Mouse (Mus musculus): ENCODE measurements around the gene Gm45837.
"Not testable (repeated sequence)": the region's sequence is repeated elsewhere in the genome, so short reads cannot be mapped to it uniquely, and the experiment has no call there.

The Gm45837 gene

DNA sequence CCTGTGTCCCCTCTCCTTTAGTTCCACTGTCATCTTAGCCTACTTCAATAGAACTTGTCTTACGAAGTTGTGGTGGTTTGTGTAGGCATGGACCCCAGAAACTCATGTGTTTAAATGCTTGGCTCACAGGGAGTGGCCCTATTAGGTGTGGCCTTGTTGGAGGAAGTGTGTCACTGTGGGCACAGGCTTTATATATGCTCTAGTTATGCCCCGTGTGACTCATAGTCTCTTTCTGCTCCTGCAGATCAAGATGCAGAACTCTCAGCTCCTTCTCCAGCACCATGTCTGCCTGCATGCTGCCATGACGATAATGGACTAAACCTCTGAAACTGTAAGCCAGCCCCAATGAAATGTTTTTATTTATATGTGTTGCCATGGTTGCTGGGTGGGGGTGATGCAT lies 137.0 kb downstream of the Gm45837 start:
- no peak for DNase-seq (ENCODE audit: extremely low read depth, low read depth, low spot score)

DNA sequence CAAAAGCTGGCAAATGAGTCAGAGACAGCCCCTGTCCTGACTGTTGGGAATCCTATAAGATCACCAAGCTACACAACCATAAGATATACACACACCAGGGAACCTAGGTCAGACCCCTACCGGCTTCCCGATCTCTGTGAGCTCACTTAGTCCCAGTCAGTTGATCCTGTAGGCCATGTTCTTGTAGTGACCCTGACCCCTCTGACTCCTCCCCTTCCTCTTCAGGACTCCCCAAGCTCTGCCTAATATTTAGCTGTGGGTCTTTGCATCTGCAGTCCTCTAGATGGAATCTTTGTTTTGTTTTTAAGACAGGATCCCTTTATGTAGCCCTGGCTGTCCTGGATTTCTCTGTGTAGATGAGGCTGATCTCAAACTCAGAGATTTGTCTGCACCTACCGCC lies 138.6 kb downstream of the Gm45837 start:
- no peak for DNase-seq (ENCODE audit: extremely low read depth, low read depth, low spot score)

DNA sequence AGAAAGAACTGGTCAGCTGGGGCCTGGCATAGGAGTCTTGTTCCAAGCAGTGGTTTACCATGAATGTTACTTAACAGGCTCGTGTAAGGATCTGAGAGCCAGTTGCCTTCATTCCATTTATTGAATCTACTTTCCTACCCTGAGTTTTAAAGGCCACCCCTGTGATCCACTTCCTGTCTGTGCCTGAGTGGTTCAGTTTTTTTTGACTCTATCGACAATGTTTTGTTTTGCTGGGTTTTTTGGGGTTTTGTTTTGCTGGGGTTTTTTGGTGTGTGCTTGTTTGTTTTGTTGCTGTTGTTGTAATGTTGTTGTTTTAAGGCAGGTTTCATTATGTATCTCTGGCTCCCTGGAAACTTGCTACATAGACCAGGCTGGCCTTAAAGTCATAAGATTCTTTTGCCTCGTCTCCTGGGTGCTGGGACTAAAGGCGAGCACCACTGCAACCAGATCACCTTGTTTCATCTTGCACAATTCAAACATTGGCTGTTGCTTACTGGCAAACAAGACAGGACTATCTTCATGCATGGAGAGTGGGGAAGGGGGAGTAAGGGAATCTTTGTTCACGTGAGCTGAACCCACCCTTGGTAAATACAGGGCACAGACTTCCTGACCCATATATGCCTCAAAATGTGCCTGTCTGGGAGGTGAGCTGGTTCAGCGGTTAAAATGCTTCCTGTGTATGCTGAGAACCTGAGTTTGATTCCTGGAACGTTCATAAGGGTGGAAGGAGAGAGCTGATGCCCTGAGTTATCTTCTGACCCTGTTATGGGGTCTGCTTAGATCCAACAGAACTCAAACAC lies 140.2 kb downstream of the Gm45837 start:
- DNase-seq (ENCODE audit: extremely low read depth, low read depth, low spot score), result no peak

DNA sequence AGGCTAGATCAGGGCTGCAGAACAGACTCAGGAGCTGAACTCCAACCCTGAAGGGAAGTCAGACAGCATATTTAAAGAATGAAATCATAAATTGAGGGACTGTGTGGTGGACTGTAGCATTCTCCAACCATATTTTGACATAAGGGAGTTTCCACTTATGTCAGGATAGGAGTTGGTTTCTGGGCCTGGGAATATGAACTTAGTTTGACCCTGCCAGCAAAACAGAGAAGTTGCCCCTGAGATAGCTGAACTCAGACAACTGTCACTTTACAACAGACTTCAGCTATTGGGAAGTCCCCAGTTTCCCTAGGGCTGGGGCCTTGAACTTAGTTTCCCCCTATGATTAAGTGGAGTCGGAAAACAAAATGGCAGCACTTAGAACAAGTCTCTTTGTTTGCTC lies 140.8 kb downstream of the Gm45837 start:
- no peak for DNase-seq (ENCODE audit: extremely low read depth, low read depth, low spot score)

DNA sequence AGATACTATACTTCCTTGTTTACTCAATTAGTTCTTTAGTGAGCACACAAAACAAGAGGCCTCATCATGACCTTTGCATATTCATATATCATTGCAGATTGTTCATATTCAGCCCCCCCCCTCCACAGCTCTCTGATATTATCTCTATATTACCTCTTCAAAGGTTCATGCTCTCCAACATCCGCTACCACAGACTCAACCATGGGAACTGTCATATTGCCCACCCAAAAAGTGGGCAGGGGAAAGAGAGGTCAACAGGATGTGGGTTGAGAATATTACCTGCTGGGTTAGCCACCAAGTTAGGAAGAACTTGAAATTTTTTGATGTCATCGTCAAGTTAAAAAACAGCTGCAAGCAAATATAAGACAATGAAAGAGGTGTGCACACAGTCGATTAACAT lies 144.8 kb downstream of the Gm45837 start:
- not testable (repeated sequence) for DNase-seq (ENCODE audit: extremely low read depth, low read depth, low spot score)

DNA sequence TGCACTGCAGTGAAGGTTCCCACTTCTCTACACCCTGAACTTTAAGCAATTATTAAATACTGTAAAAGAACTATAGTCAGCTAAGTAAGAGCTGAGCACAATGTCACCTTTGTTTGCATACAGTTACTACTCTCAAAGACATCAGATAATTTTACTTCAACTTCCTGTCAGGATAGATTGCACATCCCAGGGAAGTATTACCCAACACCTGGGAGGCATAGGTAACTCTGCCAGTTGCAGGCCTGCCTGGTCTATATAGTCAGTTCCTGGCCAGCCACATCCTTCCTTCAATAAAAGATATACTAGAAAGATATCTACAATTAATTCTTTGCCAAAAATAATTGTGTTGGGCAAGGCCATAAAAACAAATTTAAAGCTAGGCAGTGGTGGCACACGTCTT lies 146.7 kb downstream of the Gm45837 start:
- no peak for DNase-seq (ENCODE audit: extremely low read depth, low read depth, low spot score)

DNA sequence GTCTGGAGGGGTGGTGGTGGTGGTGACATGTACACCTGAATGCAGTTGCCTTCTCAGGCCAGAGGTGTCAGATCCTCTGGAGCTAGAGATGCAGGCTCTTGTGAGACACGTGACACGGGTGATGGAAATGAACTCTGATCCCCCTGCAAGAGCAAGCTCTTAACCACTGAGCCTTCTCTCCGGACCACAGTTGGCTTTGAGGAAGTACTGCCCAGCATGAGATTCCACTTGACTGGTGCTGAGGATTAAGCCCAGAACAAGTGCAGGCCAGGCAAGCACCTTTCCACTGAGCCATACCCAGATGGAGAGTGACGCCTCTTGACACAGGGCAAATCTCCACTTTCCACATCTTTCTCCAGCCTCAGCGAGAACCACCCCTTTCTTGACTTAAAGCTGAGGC lies 148.7 kb downstream of the Gm45837 start:
- not testable (repeated sequence) for DNase-seq (ENCODE audit: extremely low read depth, low read depth, low spot score)

Data from fat pad, adult 2 months (tissue).